Mouse (Mus musculus): ENCODE data around the gene Agpat4.

- TF ChIP-seq CTCF (IDR thresholded peaks at IDR 0.05; ENCODE audit: borderline replicate concordance, control insufficient read depth, extremely low read depth, insufficient read depth, low read length, poor library complexity) (no peak), POLR2A (IDR thresholded peaks at IDR 0.05; ENCODE audit: control insufficient read depth, extremely low read depth, insufficient read depth, low read length, poor library complexity) (no peak)
Observed at GRCm38 (mm10) chr17:12092901-12093564, 25.5 kb upstream of the Agpat4 start.
